Mouse (Mus musculus): ENCODE results near the gene Pmpca. TPM values are rescaled to one million over a fixed set of nuclear protein-coding genes. Genes with fewer than 3 reads are reported as not detected.

Pmpca gene
- total RNA-seq (2021): 100 to 1,000 TPM; 126 to 129 TPM

- intact Hi-C loops (cut with DNase I): loop anchor here (10.0 kb wide), 1 partner anchor 234 kb away; no protein-coding TSS in a partner anchor
- peak; percentile 73 to 92 for DNase-seq (ENCODE audit: extremely low spot score in 1 of 2, low spot score in 2 of 2)
Observed at GRCm38 (mm10) chr2:26389154-26389690, at the start of gene Pmpca, which contains the start of gene Entr1. Gene Pmpca (plus strand): TSS chr2:26389339. Gene Entr1 (minus strand): TSS chr2:26389316.

- no peak for DNase-seq (ENCODE audit: extremely low spot score in 1 of 2, low spot score in 2 of 2)
- intact Hi-C loops (cut with DNase I): no loop called here
Observed at GRCm38 (mm10) chr2:26341510-26341981, 47.6 kb upstream of the Pmpca start.

- intact Hi-C loops (cut with DNase I): no loop called here
- peak; percentile 48 to 83 for DNase-seq (ENCODE audit: extremely low spot score in 1 of 2, low spot score in 2 of 2)
Observed at GRCm38 (mm10) chr2:26342044-26342443, 47.1 kb upstream of the Pmpca start.

GRCm38 (mm10) chr2:26342609-26343490 is 46.3 kb upstream of the Pmpca start:
- peak in 1 of 2 experiments; percentile 65 for DNase-seq (ENCODE audit: extremely low spot score in 1 of 2, low spot score in 2 of 2)
- intact Hi-C loops (cut with DNase I): no loop called here

- DNase-seq (ENCODE audit: extremely low spot score in 1 of 2, low spot score in 2 of 2): no peak
- intact Hi-C loops (cut with DNase I): no loop called here
Observed at GRCm38 (mm10) chr2:26348241-26348640, 40.9 kb upstream of the Pmpca start.

- DNase-seq (ENCODE audit: extremely low spot score in 1 of 2, low spot score in 2 of 2): peak; percentile 93 to 96
- intact Hi-C loops (cut with DNase I): no loop called here
Observed at GRCm38 (mm10) chr2:26351358-26352290, 37.5 kb upstream of the Pmpca start, which contains the start of gene Dnlz. Gene Dnlz (minus strand): TSS chr2:26352110.

- intact Hi-C loops (cut with DNase I): no loop called here
- peak in 1 of 2 experiments; percentile 69 for DNase-seq (ENCODE audit: extremely low spot score in 1 of 2, low spot score in 2 of 2)
Observed at GRCm38 (mm10) chr2:26352291-26352910, 36.7 kb upstream of the Pmpca start.

- DNase-seq (ENCODE audit: extremely low spot score in 1 of 2, low spot score in 2 of 2): no peak
- intact Hi-C loops (cut with DNase I): no loop called here
Observed at GRCm38 (mm10) chr2:26353066-26353980, 35.8 kb upstream of the Pmpca start.

- no peak for DNase-seq (ENCODE audit: extremely low spot score in 1 of 2, low spot score in 2 of 2)
- intact Hi-C loops (cut with DNase I): no loop called here
Observed at GRCm38 (mm10) chr2:26354401-26354800, 34.7 kb upstream of the Pmpca start.

- intact Hi-C loops (cut with DNase I): no loop called here
- DNase-seq (ENCODE audit: extremely low spot score in 1 of 2, low spot score in 2 of 2): no peak
Observed at GRCm38 (mm10) chr2:26356231-26356630, 32.9 kb upstream of the Pmpca start.

GRCm38 (mm10) chr2:26356678-26357077 is 32.5 kb upstream of the Pmpca start:
- no peak for DNase-seq (ENCODE audit: extremely low spot score in 1 of 2, low spot score in 2 of 2)
- intact Hi-C loops (cut with DNase I): no loop called here

- peak in 1 of 2 experiments; percentile 42 for DNase-seq (ENCODE audit: extremely low spot score in 1 of 2, low spot score in 2 of 2)
Observed at GRCm38 (mm10) chr2:26357484-26357883, 31.7 kb upstream of the Pmpca start.

GRCm38 (mm10) chr2:26358667-26359320 is 30.3 kb upstream of the Pmpca start:
- peak in 1 of 2 experiments; percentile 51 for DNase-seq (ENCODE audit: extremely low spot score in 1 of 2, low spot score in 2 of 2)
- intact Hi-C loops (cut with DNase I): no loop called here

More at GRCm38 (mm10) chr2:26357484-26357883, 31.7 kb upstream of the Pmpca start:
- intact Hi-C loops (cut with DNase I): no loop called here

GRCm38 (mm10) chr2:26359983-26360382 is 29.2 kb upstream of the Pmpca start:
- peak in 1 of 2 experiments; percentile 51 for DNase-seq (ENCODE audit: extremely low spot score in 1 of 2, low spot score in 2 of 2)
- intact Hi-C loops (cut with DNase I): no loop called here

- no peak for DNase-seq (ENCODE audit: extremely low spot score in 1 of 2, low spot score in 2 of 2)
- intact Hi-C loops (cut with DNase I): no loop called here
Observed at GRCm38 (mm10) chr2:26360772-26361171, 28.4 kb upstream of the Pmpca start, which contains the start of gene Card9. Gene Card9 (minus strand): TSS chr2:26360918.

- intact Hi-C loops (cut with DNase I): no loop called here
- DNase-seq (ENCODE audit: extremely low spot score in 1 of 2, low spot score in 2 of 2): no peak
Observed at GRCm38 (mm10) chr2:26362991-26363390, 26.1 kb upstream of the Pmpca start.

- intact Hi-C loops (cut with DNase I): no loop called here
- no peak for DNase-seq (ENCODE audit: extremely low spot score in 1 of 2, low spot score in 2 of 2)
Observed at GRCm38 (mm10) chr2:26363481-26363880, 25.7 kb upstream of the Pmpca start.
